Mouse (Mus musculus) CH12F3 (cell line): ENCODE data around the gene Fbxo11.
"Not testable (repeated sequence)": the region's sequence is repeated elsewhere in the genome, so short reads cannot be mapped to it uniquely, and the experiment has no call there.

Experiments used
- in situ Hi-C: fragments of 300-500 bp; cut with MboI; formaldehyde crosslinking; loops from 2 replicates; pipeline ENCODE4 v1.14.3; 2020; ENCODE audit warnings: low sequenced_read_pairs

Fbxo11 gene

DNA sequence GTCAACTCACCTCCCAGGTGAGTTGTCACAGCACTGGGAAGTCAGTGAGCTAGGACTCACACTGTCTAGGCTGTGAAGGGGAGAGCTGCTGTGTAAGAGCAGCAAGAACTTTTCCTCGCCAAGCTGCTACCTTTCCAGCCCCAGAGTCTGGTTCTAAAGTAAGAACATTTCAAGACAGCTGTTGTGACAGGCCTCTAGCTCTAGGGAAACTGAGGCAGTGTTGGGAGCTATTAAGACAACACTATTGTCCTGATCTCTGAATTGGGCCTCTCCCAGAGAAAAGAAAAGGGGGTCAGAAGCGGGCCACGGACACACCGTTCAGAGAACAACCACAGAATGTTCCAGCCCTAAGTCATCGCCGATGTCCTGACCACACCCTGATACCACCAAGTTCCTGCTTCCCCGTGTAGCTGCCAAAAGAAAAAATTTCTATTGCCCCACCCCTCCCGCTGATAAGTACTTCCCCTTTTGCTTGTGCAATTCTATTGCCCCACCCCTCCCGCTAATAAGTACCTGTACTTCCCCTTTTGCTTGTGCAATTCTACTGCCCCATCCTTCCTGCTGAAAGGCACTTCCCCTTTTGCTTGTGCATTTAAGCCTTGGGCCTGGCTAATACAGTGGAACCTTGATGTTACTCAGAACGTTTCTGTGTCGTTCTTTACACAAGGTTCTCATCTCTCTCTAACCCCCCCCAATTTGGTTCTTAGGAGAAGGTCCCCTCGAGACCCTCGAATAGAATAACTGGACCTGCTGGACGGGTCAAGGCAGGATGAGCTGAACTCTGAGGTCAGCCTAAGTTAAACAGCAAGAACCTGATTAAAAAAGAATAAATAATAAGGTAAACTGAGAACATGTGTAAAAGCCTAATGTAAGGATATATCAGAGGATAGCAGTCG is 93.1 kb downstream of the Fbxo11 start:
- in situ Hi-C loops, result not testable (repeated sequence)

DNA sequence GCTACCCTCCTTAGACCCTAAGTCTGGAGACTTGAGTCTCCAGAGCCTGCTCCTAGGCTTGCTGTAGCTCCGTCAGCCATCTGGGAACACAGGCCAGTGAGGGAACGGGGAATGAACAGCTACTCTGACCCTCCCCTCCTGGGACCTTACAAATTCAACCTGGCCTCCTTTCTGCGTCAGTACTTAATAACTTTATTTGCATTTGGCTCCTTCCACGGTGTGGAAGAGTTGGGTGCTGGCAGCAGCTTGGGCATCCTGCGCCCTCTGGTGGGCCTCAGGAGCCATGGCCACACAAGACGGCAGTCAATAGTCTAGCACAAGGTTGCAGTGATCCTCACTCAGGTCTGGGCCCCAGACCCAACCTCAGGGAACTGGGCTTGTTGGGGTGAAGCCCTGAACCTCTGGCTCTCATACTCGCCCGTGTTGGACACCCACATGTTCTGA is 96.6 kb downstream of the Fbxo11 start:
- in situ Hi-C loops, result not testable (repeated sequence)

- in situ Hi-C loops, result no loop called here
Observed at GRCm38 (mm10) chr17:87963081-87964075, 101.7 kb downstream of the Fbxo11 start.

GRCm38 (mm10) chr17:87959931-87960330 is 105.2 kb downstream of the Fbxo11 start:
- in situ Hi-C loops, result not testable (repeated sequence)

- in situ Hi-C loops, result not testable (repeated sequence)
Observed at GRCm38 (mm10) chr17:87959406-87959805, 105.7 kb downstream of the Fbxo11 start.

DNA sequence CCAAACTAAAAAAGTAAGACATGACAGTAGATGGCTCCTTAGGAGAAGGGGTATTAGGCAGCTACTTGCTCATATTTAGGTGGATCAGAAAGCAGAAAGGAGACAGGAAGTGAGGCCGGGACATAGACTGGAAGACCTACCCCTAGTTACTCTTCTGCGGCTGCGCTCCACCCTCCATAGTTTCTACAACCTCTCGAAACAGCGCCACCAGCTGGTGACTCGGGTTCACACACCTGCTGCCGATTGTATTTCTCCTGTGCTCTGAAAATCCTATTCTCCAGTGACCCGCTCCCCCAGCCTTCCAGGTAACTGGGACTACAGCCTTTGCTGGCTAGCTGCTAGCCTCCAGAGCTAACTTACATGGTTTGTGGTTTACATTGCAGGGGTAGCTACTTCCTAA is 106.8 kb downstream of the Fbxo11 start:
- in situ Hi-C loops, result no loop called here

DNA sequence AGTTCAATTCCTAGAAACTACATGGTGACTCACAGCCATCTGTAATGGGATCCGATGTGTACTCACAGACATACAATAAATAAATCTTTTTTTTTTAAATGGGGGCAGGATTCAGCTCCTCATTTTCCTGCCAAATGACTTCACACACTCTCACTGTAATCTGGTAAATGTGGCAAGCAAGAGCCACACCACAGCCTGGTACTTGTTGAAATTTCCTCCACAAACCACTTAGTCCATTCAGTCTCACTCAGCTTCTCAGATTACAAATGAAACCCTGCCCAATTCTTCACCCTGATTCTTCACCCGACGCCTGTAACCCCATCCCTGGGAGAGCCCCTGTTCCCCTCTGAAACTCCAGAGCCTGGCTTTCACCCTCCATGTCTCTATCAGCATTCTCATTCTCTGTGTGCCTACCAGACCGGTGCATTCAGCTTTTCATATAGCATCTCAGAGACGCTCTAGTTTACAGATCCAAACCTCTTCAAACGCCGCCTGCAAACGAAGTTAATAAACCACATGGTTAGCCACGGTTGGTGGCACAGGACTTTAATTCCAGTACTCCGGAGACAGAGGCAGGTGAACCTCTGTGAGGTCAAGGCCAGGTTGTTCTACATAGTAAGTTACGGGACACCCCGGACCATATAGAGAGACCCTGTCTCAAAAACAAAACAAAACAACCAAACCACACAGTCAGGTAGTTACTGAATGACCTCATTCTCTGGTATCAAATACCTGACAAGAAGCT is 107.8 kb downstream of the Fbxo11 start:
- in situ Hi-C loops, result no loop called here

DNA sequence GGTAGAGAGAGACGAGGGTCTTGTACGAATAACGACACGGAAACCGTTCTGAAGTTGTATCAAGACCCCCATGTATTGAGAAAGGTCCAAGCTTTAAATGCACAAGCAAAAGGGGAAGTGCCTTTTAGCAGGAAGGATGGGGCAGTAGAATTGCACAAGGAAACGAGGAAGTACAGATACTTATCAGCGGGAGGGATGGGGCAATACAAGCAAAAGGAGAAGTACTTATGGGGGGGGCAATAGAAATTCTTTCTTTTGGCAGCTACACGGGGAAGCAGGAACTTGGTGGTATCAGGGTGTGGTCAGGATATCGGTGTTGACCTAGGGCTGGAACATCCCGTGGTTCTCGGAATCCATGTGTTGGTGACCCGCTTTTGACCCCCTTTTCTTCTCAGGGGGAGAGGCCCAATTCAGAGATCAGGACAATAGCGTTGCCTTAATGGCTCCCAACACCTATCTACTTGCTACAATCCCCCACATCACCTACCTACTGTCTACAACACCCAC is 110.4 kb downstream of the Fbxo11 start:
- in situ Hi-C loops, result not testable (repeated sequence)

DNA sequence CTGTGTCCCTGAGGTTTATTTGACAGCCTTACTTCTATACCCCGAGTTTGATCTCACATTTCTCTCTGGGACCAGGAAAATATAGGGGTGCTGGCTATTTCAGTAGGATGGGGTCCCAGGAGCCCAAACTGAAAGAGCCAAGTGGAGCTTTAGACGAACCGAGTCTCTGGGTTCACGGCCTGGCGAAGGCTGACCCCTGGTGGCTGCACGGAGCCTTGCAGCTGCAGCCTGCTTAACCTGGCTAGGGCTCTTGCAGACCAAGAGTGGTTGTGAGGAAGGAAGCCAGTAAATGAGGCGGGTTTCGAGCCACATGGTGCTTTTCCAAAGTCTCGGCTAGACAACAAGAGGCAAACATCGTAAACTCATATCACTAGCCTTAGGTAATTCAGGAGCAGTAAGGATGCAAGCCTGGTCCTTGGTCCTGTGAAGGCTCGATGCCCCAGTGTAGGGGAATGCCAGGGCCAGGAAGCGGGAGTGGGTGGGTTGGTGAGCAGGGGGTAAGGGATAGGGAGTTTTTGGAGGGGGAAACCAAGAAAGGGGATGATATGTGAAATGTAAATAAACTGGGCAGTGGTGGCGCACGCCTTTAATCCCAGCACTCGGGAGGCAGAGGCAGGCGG is 116.0 kb downstream of the Fbxo11 start:
- in situ Hi-C loops, result loop anchor here (10.0 kb wide), 1 partner anchor 264 kb away; no protein-coding TSS in a partner anchor
